Mouse (Mus musculus) embryo, embryonic 11.5 days (tissue): Measurements from ENCODE around the gene Tgfb1i1.

ENCODE experiments used
- DNase-seq: peaks from one replicate; pipeline ENCODE4 v3.0.0-alpha.2; 2012; ENCODE audit warnings: low read depth, low spot score

Gene Tgfb1i1

DNA sequence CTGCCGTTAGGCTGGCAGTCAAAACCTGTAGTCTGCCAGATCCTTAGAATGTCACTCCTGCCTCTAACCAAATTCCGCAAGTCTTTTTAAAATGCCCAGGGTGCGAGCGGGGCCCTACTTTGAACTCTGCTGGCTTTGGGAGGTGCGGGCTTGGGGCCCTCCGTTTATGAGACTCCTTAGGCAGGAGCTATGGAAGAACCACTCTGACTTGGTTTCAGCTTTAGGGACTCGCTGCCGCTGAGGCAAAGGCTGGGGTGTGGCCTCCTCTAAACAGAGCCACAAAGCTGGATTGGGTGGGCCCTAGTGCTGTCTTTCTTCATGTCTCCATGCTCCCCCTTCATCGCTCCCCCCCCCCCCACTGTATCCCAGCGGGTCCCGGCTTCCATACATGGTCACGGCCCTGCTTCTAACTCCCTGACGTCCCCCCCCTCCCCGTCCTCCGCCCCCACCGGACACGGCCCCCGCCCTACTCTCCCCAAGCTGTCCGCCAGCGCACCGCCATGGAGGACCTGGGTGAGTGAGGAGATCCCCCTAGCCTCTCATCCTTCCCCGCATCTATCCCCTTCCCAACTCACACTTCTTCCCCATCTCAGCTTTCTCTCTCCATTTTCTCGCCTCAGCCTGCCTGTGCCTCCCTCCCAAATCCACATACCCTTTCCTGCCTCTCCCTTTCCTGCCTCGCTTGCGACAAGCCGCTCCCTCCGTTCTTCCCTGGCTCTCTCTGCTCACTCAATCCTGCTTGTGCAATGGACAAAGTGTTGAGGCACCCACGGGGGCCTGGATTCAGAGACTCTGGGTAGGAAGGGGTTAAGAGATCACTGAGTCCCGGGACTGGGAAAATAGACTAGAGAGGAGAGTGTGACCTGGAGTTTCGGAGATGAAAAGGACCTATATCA lies at the start of gene Tgfb1i1:
Gene Tgfb1i1, plus strand, starts transcription at position 317 of the 896 bp plus-strand sequence.
- DNase-seq, result peak; percentile 32

- DNase-seq, result no peak
Observed at GRCm38 (mm10) chr7:128201607-128202006, 45.0 kb upstream of the Tgfb1i1 start.

DNA sequence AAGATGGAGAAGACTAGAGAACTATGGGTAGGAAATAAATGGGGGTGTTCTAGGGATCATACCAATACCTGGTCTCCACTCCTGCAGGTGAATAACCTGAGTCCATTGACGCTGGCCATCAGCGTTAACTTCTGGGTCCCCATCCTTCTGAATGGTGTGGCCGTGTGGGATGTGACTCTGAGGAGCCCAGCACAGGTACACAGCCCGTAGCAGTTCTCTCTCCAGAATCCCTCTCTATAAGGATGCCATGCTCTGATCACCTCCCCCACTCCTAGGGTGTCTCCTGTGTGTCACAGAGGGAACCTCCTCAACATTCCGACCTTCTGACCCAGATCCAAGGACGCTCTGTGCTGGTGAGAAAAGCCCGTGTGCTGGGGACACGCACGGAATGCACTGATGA lies 43.5 kb upstream of the Tgfb1i1 start:
- DNase-seq, result no peak

GRCm38 (mm10) chr7:128204179-128204578 lies 42.4 kb upstream of the Tgfb1i1 start:
- no peak for DNase-seq

- no peak for DNase-seq
Observed at GRCm38 (mm10) chr7:128205695-128206094, 40.9 kb upstream of the Tgfb1i1 start.

GRCm38 (mm10) chr7:128206152-128206551 lies 40.5 kb upstream of the Tgfb1i1 start, which contains the start of gene Cox6a2:
Cox6a2 (minus strand) TSS chr7:128206387.
- no peak for DNase-seq

- peak; percentile 64 for DNase-seq
Observed at GRCm38 (mm10) chr7:128208187-128208586, 38.4 kb upstream of the Tgfb1i1 start.

DNA sequence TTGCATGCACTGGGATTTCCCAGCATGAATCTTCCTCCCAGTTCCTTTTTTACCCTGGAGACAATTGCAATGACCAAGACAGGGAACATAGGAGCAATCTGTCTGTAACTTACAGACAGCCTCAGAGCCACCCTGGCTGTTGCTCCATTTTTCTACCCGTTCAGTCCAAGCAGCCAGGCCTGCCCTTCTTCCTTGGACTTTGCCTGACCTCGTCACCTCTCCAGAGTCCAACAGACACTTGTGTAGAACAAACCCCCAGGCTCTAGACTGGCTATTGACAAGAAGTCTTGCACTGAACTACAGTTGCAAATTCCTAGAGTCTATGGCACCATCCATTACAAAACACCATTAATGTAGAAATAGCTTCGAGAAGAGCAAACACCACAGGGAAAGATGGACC lies 36.8 kb upstream of the Tgfb1i1 start:
- no peak for DNase-seq

- DNase-seq, result no peak
Observed at GRCm38 (mm10) chr7:128219952-128220351, 26.7 kb upstream of the Tgfb1i1 start.

GRCm38 (mm10) chr7:128220936-128221335 lies 25.7 kb upstream of the Tgfb1i1 start:
- no peak for DNase-seq

- no peak for DNase-seq
Observed at GRCm38 (mm10) chr7:128231741-128232140, 14.9 kb upstream of the Tgfb1i1 start.

- DNase-seq, result no peak
Observed at GRCm38 (mm10) chr7:128234796-128235195, 11.8 kb upstream of the Tgfb1i1 start.

DNA sequence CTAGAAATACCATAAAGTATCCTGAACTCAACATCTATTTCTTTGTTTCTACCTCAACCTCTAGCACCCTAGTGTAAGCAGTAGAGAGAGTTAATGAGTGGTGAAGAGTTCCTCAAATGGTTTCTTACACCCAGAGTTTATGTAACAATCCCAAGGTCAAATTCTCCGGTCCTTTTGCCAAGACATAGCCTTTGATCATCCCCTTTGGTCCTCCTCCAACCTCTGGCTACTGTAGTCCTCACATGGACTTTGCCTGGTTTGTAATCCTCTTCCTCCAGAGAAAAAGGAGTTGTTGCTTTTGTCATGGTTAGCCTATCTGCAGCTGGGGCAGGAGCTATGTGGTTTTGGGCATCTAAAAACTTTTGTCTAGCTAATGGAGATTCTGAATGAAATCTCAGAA lies 11.1 kb upstream of the Tgfb1i1 start:
- DNase-seq, result no peak

DNA sequence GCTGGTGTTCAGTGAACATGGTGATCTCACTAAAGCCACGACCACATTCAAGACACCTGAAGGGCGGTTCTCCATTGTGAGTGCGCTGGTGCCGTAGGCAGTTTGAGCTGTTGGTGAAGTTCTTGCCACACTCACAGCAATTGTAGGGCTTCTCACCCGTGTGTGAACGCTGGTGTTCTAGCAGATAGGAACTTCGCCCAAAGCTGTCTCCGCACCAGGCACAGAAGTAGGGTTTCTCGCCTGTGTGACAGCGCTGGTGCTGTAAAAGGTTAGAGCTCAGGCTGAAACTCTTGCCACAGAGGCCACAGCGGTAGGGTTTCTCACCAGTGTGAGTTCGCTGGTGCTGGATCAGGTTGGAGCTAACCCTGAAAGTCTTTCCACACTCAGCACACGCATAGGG lies 10.2 kb upstream of the Tgfb1i1 start:
- DNase-seq, result no peak

- peak; percentile 70 for DNase-seq
Observed at GRCm38 (mm10) chr7:128236856-128237592, 9.6 kb upstream of the Tgfb1i1 start, which contains the start of gene Armc5. Armc5 (plus strand) TSS chr7:128237342.

DNA sequence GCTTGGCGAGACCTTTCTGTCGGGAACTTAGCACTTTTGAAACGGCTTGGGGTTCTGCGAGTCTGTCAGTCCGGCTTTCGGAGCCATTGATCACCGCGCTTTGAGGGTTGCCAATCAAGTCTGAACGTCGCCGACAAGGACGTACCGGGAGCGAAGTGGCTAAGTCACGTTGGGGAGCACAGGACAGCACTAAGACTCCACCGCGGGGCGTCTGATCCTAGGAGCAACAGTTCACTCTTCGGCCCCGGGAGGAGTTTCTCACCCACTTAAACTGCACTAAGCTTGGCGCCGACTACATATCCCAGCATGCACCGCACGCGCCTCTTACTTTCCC lies 9.1 kb upstream of the Tgfb1i1 start:
- DNase-seq, result no peak

GRCm38 (mm10) chr7:128237927-128238778 lies 8.5 kb upstream of the Tgfb1i1 start, which contains the start of gene 9130023H24Rik:
9130023H24Rik (minus strand) TSS chr7:128238031.
- DNase-seq, result peak; percentile 99

- DNase-seq, result peak; percentile 26
Observed at GRCm38 (mm10) chr7:128238991-128239390, 7.6 kb upstream of the Tgfb1i1 start.

DNA sequence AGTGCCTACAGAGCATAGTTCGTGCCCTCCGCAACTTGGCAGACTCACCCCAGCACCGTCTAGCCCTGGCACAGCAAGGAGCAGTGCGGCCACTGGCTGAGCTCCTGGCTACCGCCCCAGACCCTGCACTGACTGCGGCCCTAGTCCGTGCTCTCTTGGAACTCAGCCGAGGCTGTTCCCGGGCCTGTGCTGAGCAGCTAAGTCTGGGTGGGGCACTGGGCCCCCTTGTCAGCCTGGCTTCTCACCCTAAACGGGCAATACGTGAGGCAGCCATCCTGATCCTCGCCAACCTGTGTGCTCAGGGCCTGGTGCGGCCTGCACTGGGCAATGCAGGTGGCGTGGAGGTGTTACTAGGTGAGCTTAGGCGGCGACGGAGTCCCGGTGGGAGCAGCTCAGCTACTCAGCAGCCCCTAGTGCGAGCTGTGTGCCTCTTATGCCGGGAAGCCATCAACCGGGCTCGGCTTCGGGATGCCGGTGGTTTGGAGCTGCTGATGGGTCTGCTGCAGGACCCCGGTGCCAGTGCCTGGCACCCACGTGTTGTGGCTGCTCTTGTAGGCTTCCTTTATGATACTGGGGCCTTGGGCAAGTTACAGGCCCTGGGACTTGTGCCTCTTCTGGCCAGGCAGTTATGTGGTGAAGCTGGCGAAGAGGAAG lies 6.4 kb upstream of the Tgfb1i1 start:
- no peak for DNase-seq

DNA sequence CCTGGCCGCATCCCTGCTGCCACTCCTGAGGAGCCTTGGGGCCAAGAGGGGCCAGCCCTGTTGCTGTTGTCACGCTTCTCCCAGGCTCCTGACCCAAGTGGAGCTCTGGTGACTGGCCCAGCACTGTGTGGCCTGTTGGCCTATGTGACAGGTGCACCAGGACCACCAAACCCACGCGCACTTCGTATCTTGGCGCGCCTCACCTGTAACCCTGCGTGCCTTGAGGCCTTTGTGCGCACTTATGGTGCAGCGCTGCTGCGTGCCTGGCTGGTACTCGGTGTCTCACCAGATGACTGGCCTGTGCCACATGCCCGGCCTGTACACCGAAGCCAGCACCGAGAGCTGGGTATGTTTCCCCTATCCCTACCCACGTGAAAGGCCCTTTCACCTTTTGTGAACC lies 4.3 kb upstream of the Tgfb1i1 start:
- DNase-seq, result no peak

DNA sequence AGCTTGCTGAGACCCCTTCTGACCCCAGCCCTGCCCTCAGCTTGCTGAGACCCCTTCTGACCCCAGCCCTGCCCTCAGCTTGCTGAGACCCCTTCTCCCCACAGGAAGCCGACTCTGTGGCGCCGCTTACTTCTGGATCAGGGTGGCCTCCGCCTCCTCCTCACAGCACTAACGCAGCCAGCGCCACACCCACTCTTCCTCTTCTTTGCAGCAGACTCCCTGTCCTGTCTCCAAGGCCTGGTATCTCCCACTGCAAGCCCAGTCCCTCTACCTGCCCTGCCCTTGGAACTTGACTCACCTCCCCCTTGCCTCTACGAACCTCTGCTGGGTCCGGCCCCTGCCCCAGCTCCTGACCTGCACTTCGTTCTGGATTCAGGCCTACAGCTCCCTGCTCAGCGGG lies 2.7 kb upstream of the Tgfb1i1 start:
- no peak for DNase-seq
